Mouse (Mus musculus) heart, postnatal 0 days (tissue): ENCODE data around the gene Cnnm2. TPM values are rescaled to one million over a fixed set of nuclear protein-coding genes. Genes with fewer than 3 reads are reported as not detected.

Experiments
- ATAC-seq: fragments of 200-750 bp; cut with Nextera tagmentation; 2 replicates; pipeline ENCODE4 v1.8.0; 2017; ENCODE audit warnings: low read depth, moderate number of reproducible peaks, moderate library complexity; ENCODE audit not compliant: insufficient read depth
- DNase-seq: peaks from one replicate; pipeline ENCODE4 v3.0.0-alpha.2; 2016; ENCODE audit warnings: low spot score
- H3K27ac ChIP-seq: fragments of 300-500 bp; sonication (generic); 2 replicates; pipeline ENCODE4 v1.5.1; 2014; ENCODE audit warnings: low read depth, mild to moderate bottlenecking
- H3K27me3 ChIP-seq: fragments of 300-500 bp; sonication (generic); 2 replicates; pipeline ENCODE4 v1.6.1; 2014; ENCODE audit warnings: low read length, mixed read lengths; ENCODE audit not compliant: control insufficient read depth, insufficient read depth
- H3K36me3 ChIP-seq: fragments of 300-500 bp; sonication (generic); replicated peaks from 2 replicates; pipeline ENCODE4 v1.6.1; 2014; ENCODE audit warnings: low read length, mixed read lengths; ENCODE audit not compliant: control insufficient read depth, insufficient read depth
- H3K4me1 ChIP-seq: fragments of 300-500 bp; sonication (generic); 2 replicates; pipeline ENCODE4 v1.6.1; 2014; ENCODE audit warnings: antibody characterized with exemption; ENCODE audit not compliant: control insufficient read depth, insufficient read depth
- H3K4me2 ChIP-seq: fragments of 300-500 bp; sonication (generic); 2 replicates; pipeline ENCODE4 v1.6.1; 2014; ENCODE audit warnings: low read depth, mild to moderate bottlenecking, low read length, moderate library complexity
- H3K4me3 ChIP-seq: fragments of 300-500 bp; sonication (generic); 2 replicates; pipeline ENCODE4 v1.5.1; 2014; ENCODE audit warnings: low read depth, low read length
- H3K9ac ChIP-seq: fragments of 300-500 bp; sonication (generic); replicated peaks from 2 replicates; pipeline ENCODE4 v1.6.1; 2014; ENCODE audit warnings: low read depth, low read length, mixed read lengths
- H3K9me3 ChIP-seq: fragments of 300-500 bp; sonication (generic); replicated peaks from 2 replicates; pipeline ENCODE4 v1.6.1; 2016; ENCODE audit warnings: low read length; ENCODE audit not compliant: control insufficient read depth
- CTCF ChIP-seq: IDR thresholded peaks from 2 replicates; pipeline ENCODE4 v1.5.1; 2016; ENCODE audit warnings: antibody characterized with exemption, control low read depth, low read depth
- EP300 ChIP-seq: IDR thresholded peaks from 2 replicates; pipeline ENCODE4 v1.6.1; 2016; ENCODE audit warnings: antibody characterized with exemption, low read depth
- WGBS: fragments of 180-500 bp; shearing (Covaris S2); extraction: QIAGEN DNeasy Blood & Tissue Kit; methylation state at CpG from one replicate; pipeline ENCODE4 v1.1.7; 2014; 5-methylcytosine and 5-hydroxymethylcytosine counted together
- polyA plus RNA-seq: library from polyadenylated mRNA; unstranded; fragments of >200 nt; fragmentation: Nextera tagmentation; extraction: Ambion mirVana; gene quantifications from 2 replicates; pipeline ENCODE4 v1.2.1, GENCODE M21; 2015
- total RNA-seq: library from RNA; depleted of rRNA; stranded (reverse); fragments of >200 nt; gene quantifications from 2 replicates; pipeline ENCODE4 v1.2.3, GENCODE M21; 2014; ENCODE audit warnings: low replicate concordance

Cnnm2 gene
- total and polyA plus RNA-seq, 2 experiments from 2014 or later: 1.8 to 15.0 TPM

DNA sequence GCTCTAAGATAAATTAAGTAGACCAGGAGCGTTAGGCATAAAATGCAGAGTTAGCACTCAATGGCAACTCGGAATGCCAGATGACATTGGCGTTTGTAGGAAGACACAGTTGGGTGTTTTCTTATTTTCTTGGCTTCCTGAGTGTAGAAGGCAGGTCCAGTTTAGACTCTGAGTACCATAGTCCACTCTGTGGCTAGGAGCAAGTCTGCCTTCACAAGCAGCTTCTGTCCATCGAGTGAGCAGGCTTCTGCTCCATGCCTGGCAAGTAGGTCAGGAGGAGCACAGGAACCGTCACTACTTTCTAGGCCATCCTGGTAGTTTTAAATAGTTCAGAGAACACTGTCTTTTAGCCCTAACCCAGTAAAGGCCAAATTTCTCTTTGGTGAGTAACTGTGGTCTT, 47.6 kb downstream of the Cnnm2 start:
- H3K36me3 ChIP-seq: no peaks in the 10 kb centered on the region
- no peak overlapping the region for H3K9ac ChIP-seq
- no peak for DNase-seq
- H3K9me3 ChIP-seq: no peaks in the 10 kb centered on the region
- H3K27ac ChIP-seq: no peak overlapping the region
- no peak overlapping the region for H3K4me2 ChIP-seq
- 85% methylated on average over 5 of the region's 5 CpGs for WGBS
- H3K4me3 ChIP-seq: no peak overlapping the region
- H3K4me1 ChIP-seq: no peaks in the 10 kb centered on the region
- TF ChIP-seq EP300 (no peak), CTCF (no peak)
- no peaks in the 10 kb centered on the region for H3K27me3 ChIP-seq
- no peak for ATAC-seq

DNA sequence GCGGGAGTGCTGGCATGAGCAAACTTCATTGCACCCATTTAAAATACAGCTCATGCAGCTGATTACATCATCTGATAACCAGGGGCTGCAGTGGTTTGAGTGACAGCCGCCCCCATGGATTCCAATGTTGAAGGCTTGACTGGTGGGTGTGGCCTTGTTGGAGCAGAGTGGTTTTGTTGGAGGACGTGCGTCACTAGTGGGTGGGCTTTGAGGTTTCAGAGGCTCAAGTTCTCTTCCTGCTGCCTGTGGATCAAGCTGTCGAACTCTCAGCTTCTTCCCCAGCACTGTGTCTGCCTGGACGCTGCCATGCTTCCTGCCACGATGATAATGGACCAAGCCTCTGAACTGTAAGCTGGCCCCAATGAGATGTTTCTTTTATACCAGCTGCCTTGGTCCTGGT, 57.9 kb downstream of the Cnnm2 start:
- Histone ChIP-seq H3K9ac (no peak overlapping the region), H3K9me3 (no peaks in the 10 kb centered on the region), H3K27me3 (no peaks in the 10 kb centered on the region), H3K4me3 (no peak overlapping the region), H3K36me3 (no peaks in the 10 kb centered on the region), H3K27ac (no peak overlapping the region), H3K4me1 (peaks cover 11% of the 10 kb centered on the region), H3K4me2 (no peak overlapping the region)
- no peak for TF ChIP-seq EP300
- DNase-seq (no peak), ATAC-seq (no peak)
- 52% methylated on average over 7 of the region's 7 CpGs for WGBS

DNA sequence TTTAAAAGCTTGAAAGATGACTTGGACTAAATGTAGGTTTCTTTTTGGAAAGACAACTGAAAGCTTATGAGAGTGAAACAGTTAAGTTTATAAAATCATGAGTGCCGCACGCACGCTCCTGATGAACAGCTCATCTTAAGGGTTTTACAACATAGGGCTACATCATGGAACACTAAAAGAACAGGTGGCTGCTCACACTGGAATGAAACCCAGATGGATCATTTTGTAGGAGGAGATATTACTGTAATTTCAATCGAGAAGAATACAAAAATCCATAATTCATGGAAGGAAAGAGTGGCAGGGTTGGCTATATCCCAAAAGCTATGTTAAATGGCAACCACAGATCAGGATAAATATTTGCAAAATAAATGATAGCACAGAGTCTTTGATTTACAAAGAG, 61.1 kb downstream of the Cnnm2 start:
- peaks cover 11% of the 10 kb centered on the region for H3K4me1 ChIP-seq
- H3K36me3 ChIP-seq: no peaks in the 10 kb centered on the region
- H3K27me3 ChIP-seq: no peaks in the 10 kb centered on the region
- TF ChIP-seq EP300 (no peak), CTCF (no peak)
- WGBS: 91% methylated on average over 4 of the region's 4 CpGs
- no peak for DNase-seq
- H3K4me3 ChIP-seq: no peak overlapping the region
- H3K9me3 ChIP-seq: no peaks in the 10 kb centered on the region
- H3K9ac ChIP-seq: no peak overlapping the region
- no peak overlapping the region for H3K4me2 ChIP-seq
- ATAC-seq: no peak
- H3K27ac ChIP-seq: no peak overlapping the region

DNA sequence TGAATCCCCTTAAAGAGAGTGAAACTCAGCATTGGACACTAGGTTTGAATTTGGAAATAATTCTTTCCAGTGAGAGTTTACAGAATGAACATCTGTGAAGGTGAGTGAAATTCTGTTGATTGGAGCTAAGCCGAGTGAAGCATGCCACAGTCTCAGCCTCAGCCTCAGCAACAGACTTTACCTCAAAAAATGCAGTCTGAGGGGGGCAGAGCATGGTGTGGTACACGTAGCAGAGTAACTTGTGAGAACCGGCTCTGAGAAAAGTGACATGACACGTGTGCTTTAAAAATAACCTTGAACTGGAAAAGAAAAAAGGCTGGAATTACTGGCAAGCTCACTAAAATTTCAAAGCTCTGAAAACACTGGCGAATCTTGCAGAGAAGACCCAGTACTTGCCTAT, 62.4 kb downstream of the Cnnm2 start:
- TF ChIP-seq CTCF (no peak), EP300 (no peak)
- H3K9me3 ChIP-seq: no peaks in the 10 kb centered on the region
- no peak overlapping the region for H3K4me3 ChIP-seq
- ATAC-seq (no peak), DNase-seq (no peak)
- 50% methylated on average over 5 of the region's 5 CpGs for WGBS
- no peaks in the 10 kb centered on the region for H3K36me3 ChIP-seq
- no peak overlapping the region for H3K4me2 ChIP-seq
- peaks cover 3% of the 10 kb centered on the region; the same call in 1 of the 2 replicates for H3K4me1 ChIP-seq
- no peak overlapping the region for H3K9ac ChIP-seq
- H3K27me3 ChIP-seq: no peaks in the 10 kb centered on the region
- no peak overlapping the region for H3K27ac ChIP-seq

DNA sequence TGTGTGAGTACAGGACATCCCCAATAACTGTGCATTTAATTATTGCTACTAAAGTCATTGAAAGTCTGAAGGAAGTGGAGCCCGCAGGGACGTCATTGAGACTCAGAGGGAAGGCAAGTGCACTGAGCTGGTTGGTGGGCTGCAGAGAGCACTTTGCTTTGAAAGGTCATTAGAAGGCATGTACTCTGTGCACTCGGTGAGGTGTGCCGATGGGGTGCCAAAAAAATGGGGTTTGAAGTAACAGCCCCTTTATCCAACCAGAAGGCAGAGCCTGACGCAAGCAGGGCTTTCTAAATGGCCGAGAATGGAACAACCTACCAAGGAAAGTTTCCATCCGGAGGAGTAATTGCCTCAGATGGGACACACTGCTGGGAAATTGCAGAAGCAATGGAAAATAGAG, 63.5 kb downstream of the Cnnm2 start:
- no peak overlapping the region for H3K27ac ChIP-seq
- ATAC-seq (no peak), DNase-seq (no peak)
- no peak overlapping the region for H3K4me2 ChIP-seq
- H3K9ac ChIP-seq: no peak overlapping the region
- H3K9me3 ChIP-seq: no peaks in the 10 kb centered on the region
- no peaks in the 10 kb centered on the region for H3K27me3 ChIP-seq
- H3K4me3 ChIP-seq: no peak overlapping the region
- H3K4me1 ChIP-seq: no peaks in the 10 kb centered on the region
- TF ChIP-seq CTCF (no peak), EP300 (no peak)
- WGBS: 80% methylated on average over 7 of the region's 7 CpGs
- no peaks in the 10 kb centered on the region for H3K36me3 ChIP-seq

DNA sequence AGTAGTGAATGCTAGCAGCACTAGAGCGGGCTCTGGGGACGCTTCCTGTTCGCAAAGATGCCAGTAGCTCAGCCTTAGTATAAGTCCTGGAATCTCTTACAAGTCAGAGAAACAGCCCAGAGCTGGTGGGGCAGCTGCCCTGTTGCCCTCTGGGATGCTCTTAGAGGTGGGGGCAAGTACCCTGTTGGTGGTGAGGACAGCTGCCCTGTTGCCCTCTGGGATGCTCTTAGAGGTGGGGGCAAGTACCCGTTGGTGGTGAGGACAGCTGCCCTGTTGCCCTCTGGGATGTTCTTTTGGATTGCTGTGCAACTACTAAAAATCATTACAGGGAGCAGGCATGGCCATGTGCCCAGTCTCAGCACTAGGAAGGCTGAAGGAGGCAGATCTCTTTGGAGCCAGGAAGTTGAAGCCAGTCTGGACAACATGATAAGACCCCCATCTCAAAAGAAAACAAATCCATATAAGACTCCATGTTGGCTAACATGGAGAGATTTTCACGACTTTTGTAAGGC, 66.3 kb downstream of the Cnnm2 start:
- H3K27ac ChIP-seq: no peak overlapping the region
- TF ChIP-seq CTCF (no peak), EP300 (no peak)
- no peak for DNase-seq

More for the DNA sequence above, 66.3 kb downstream of the Cnnm2 start:
- no peak for ATAC-seq
- H3K9ac ChIP-seq: no peak overlapping the region
- WGBS: 66% methylated on average over 5 of the region's 5 CpGs
- no peak overlapping the region for H3K4me2 ChIP-seq
- no peaks in the 10 kb centered on the region for H3K36me3 ChIP-seq
- H3K4me3 ChIP-seq: no peak overlapping the region
- no peaks in the 10 kb centered on the region for H3K27me3 ChIP-seq
- no peaks in the 10 kb centered on the region for H3K4me1 ChIP-seq
- H3K9me3 ChIP-seq: no peaks in the 10 kb centered on the region
